Mouse (Mus musculus): ENCODE measurements around the gene Isg20. TPM values are rescaled to one million over a fixed set of nuclear protein-coding genes. Genes with fewer than 3 reads are reported as not detected.

The Isg20 gene
- polyA plus RNA-seq, 1 experiment: 8.6 TPM

GRCm38 (mm10) chr7:78963891-78964290 lies 50.7 kb downstream of the Isg20 start:
- Histone ChIP-seq H3K4me1 (ENCODE audit: control insufficient read depth, insufficient read depth, insufficient read length, low read length) (no peaks in the 10 kb centered on the region), H3K27ac (replicated peaks; ENCODE audit: low read depth, low read length) (no peak overlapping the region), H3K4me3 (ENCODE audit: insufficient read depth, low read depth, low read length) (no peak overlapping the region)

Other genes starting within 250 kb of the Isg20 start
- gene Ntrk3, start 175.4 kb upstream of the Isg20 start, polyA plus RNA-seq (2012; ENCODE audit: insufficient read depth, insufficient read length, missing spikeins): 104 and 127 TPM in 2 replicates
- 62.5 and 68.0 TPM in 2 replicates for gene Mrps11, start 130.3 kb upstream of the Isg20 start, polyA plus RNA-seq (2012; ENCODE audit: insufficient read depth, insufficient read length, missing spikeins)
- gene Mrpl46, start 129.9 kb upstream of the Isg20 start, polyA plus RNA-seq (2012; ENCODE audit: insufficient read depth, insufficient read length, missing spikeins): 56.4 and 61.8 TPM in 2 replicates
- 5.9 and 6.6 TPM in 2 replicates for gene Det1, start 66.2 kb upstream of the Isg20 start, polyA plus RNA-seq (2012; ENCODE audit: insufficient read depth, insufficient read length, missing spikeins)
- 8.5 and 20.2 TPM in 2 replicates for gene Aen, start 17.6 kb upstream of the Isg20 start, polyA plus RNA-seq (2012; ENCODE audit: insufficient read depth, insufficient read length, missing spikeins)
- not detected in 2 replicates for gene Acan, start 140.1 kb downstream of the Isg20 start, polyA plus RNA-seq (2012; ENCODE audit: insufficient read depth, insufficient read length, missing spikeins)
- 0.55 TPM in 1 of 2 replicates, not detected in the other for gene Hapln3, start 217.6 kb downstream of the Isg20 start, polyA plus RNA-seq (2012; ENCODE audit: insufficient read depth, insufficient read length, missing spikeins)
- 79.7 and 84.7 TPM in 2 replicates for gene Mfge8, start 235.6 kb downstream of the Isg20 start, polyA plus RNA-seq (2012; ENCODE audit: insufficient read depth, insufficient read length, missing spikeins)